8 mouse cellular contexts compared by ENCODE assay signal in the genomic region with DNA sequence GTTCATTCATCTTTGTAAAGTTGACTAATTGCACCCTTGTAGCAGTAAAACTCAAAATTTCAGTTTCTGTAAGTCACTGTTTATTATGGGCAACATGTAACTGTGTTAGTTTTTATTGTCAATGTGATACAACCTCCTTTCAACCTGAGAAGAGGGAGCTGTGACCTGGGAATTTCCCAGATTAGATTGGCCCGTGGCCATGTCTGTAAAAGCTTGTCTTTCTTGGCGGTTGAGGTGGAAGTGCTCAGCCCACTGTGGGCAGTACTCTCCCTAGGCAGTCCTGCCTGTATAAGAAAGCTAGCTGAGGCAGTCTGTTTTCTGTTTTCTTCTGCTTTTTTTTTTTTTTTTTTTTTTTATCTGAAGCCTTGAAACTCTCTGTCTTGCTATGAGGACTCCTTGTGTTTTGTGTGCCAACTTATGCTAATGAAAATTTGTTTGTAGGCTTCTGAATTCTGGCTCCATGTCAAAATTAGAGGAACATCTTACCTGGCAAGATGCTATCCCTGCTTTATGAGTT. TPM values are rescaled to one million over a fixed set of nuclear protein-coding genes. Genes with fewer than 3 reads are reported as not detected.
DNase-seq lines count a peak whose midpoint lies in the region; ATAC-seq and TF ChIP-seq lines count a peak whose summit lies in the region.

No protein-coding gene starts in this region.

- TF ChIP-seq CTCF in hindbrain, postnatal 0 days (IDR thresholded peaks at IDR 0.05; ENCODE audit: low read depth) = no peak

- ATAC-seq in intestine, embryonic 14.5 days (replicated peaks; ENCODE audit: low FRiP score, low TSS enrichment, low read depth) = no peak
- no peak for ATAC-seq in intestine, embryonic 16.5 days
- no peak for ATAC-seq in hindbrain, postnatal 0 days

- H3K9ac ChIP-seq in intestine, embryonic 14.5 days (ENCODE audit: low read length) = no peak overlapping the region; the same call in 1 of the 2 replicates
- no peak overlapping the region for H3K9ac ChIP-seq in intestine, embryonic 16.5 days (ENCODE audit: low read depth, low read length)
- peak overlapping the region; percentile 89; the same call in 1 of the 2 replicates for H3K9ac ChIP-seq in hindbrain, postnatal 0 days (replicated peaks; ENCODE audit: low read length)

- WGBS in intestine, embryonic 14.5 days = 86% methylated on average over 2 of the region's 2 CpGs
- 80% methylated on average over 2 of the region's 2 CpGs for WGBS in intestine, embryonic 16.5 days
- 79% methylated on average over 2 of the region's 2 CpGs for WGBS in hindbrain, postnatal 0 days

- H3K27ac ChIP-seq in intestine, embryonic 14.5 days (ENCODE audit: low read depth) = no peak overlapping the region
- H3K27ac ChIP-seq in intestine, embryonic 16.5 days (ENCODE audit: low read length) = no peak overlapping the region
- no peak overlapping the region for H3K27ac ChIP-seq in hindbrain, postnatal 0 days

- H3K27me3 ChIP-seq in intestine, embryonic 14.5 days (replicated peaks; ENCODE audit: control insufficient read depth, insufficient read depth, low read length) = no peaks in the 10 kb centered on the region
- no peaks in the 10 kb centered on the region for H3K27me3 ChIP-seq in intestine, embryonic 16.5 days (replicated peaks; ENCODE audit: control insufficient read depth, insufficient read depth, low read length)
- no peaks in the 10 kb centered on the region for H3K27me3 ChIP-seq in hindbrain, postnatal 0 days (ENCODE audit: insufficient read depth, low read length)

- peak overlapping the region; percentile 72 for H3K4me3 ChIP-seq in intestine, embryonic 14.5 days (ENCODE audit: low read depth, low read length)
- no peak overlapping the region for H3K4me3 ChIP-seq in intestine, embryonic 16.5 days (ENCODE audit: low read length)
- peak overlapping the region; percentile 97 for H3K4me3 ChIP-seq in hindbrain, postnatal 0 days (ENCODE audit: low read length)

- peak overlapping the region; percentile 87 for H3K4me2 ChIP-seq in intestine, embryonic 14.5 days (ENCODE audit: low read length)
- H3K4me2 ChIP-seq in intestine, embryonic 16.5 days (ENCODE audit: low read depth, low read length) = no peak overlapping the region
- peak overlapping the region; percentile 90 for H3K4me2 ChIP-seq in hindbrain, postnatal 0 days (ENCODE audit: low read depth, low read length)

- H3K36me3 ChIP-seq in intestine, embryonic 14.5 days (ENCODE audit: control insufficient read depth, insufficient read depth, low read length) = peaks cover 3% of the 10 kb centered on the region; the same call in 1 of the 2 replicates
- H3K36me3 ChIP-seq in intestine, embryonic 16.5 days (ENCODE audit: control insufficient read depth, insufficient read depth, low read length) = no peaks in the 10 kb centered on the region
- H3K36me3 ChIP-seq in hindbrain, postnatal 0 days (ENCODE audit: insufficient read depth, low read length) = no peaks in the 10 kb centered on the region

- peaks cover 13% of the 10 kb centered on the region for H3K4me1 ChIP-seq in intestine, embryonic 14.5 days (replicated peaks; ENCODE audit: control insufficient read depth, insufficient read depth, low read length)
- H3K4me1 ChIP-seq in intestine, embryonic 16.5 days (ENCODE audit: control insufficient read depth, insufficient read depth, low read length) = no peaks in the 10 kb centered on the region
- peaks cover 10% of the 10 kb centered on the region; the same call in 1 of the 2 replicates for H3K4me1 ChIP-seq in hindbrain, postnatal 0 days (ENCODE audit: insufficient read depth, low read length)

- H3K9me3 ChIP-seq in intestine, embryonic 14.5 days (ENCODE audit: control insufficient read depth, low read length) = no peaks in the 10 kb centered on the region
- H3K9me3 ChIP-seq in intestine, embryonic 16.5 days (ENCODE audit: control insufficient read depth, low read length) = no peaks in the 10 kb centered on the region
- H3K9me3 ChIP-seq in hindbrain, postnatal 0 days (ENCODE audit: low read length) = no peaks in the 10 kb centered on the region

- DNase-seq in intestine, embryonic 14.5 days (ENCODE audit: low spot score) = no peak
- peak; percentile 20 to 38 for DNase-seq in cerebellum, postnatal 14 days
- no peak for DNase-seq in hindbrain, postnatal 0 days (ENCODE audit: low spot score)
- DNase-seq in natural killer cell, adult 2 months (ENCODE audit: low spot score in 2 of 2) = peak; percentile 19 to 48
- no peak for DNase-seq in right cerebral cortex, postnatal 10 days (ENCODE audit: low spot score in 2 of 2)
- no peak for DNase-seq in spleen, postnatal 4 days (ENCODE audit: low spot score in 2 of 2)
- DNase-seq in spleen, postnatal 10 days (ENCODE audit: low spot score in 2 of 2) = no peak

RNA-seq across cellular contexts. Expression of a gene that starts 2.1 kb away (rescaled TPM):
- polyA plus RNA-seq in intestine, embryonic 14.5 days (2014; fragmentation: Nextera tagmentation; extraction: Ambion mirVana) = 51.6 and 55.6 TPM in 2 replicates
- 24.0 and 24.9 TPM in 2 replicates for polyA plus RNA-seq in intestine, embryonic 16.5 days (2015; fragmentation: Nextera tagmentation; extraction: Ambion mirVana)
- total RNA-seq in hindbrain, postnatal 0 days (2014; rRNA removed) = 126 and 133 TPM in 2 replicates
- 63.2 and 65.8 TPM in 2 replicates for polyA plus RNA-seq in hindbrain, postnatal 0 days (2015; fragmentation: Nextera tagmentation; extraction: Ambion mirVana)

Comparison
In these comparisons a context has a peak if more than half of its experiments do, and no peak if none do; other contexts are left out.
1. DNase-seq: peak in cerebellum, postnatal 14 days (2 of 2) and natural killer cell, adult 2 months (2 of 2); none in intestine, embryonic 14.5 days (single experiment), hindbrain, postnatal 0 days (single experiment), right cerebral cortex, postnatal 10 days (0 of 2), spleen, postnatal 4 days (0 of 2) and spleen, postnatal 10 days (0 of 2).